Comparison of ENCODE assay signal across 9 mouse cellular contexts in genomic region chr10:109684109-109685056, GRCm38 (mm10).
A peak's percentile ranks its signal among the peaks of the same experiment; 100 is the strongest.
DNase-seq lines count a peak whose midpoint lies in the region; ATAC-seq and TF ChIP-seq lines count a peak whose summit lies in the region.
"Had no signal": no experiment of that assay in that cellular context is flagged by ENCODE, and none has a peak within 500 bp of the region (broad histone marks: within the 10 kb centered on the region; RNA-seq: fewer than 3 reads in every experiment).

No protein-coding gene starts in this region.

- peak overlapping the region; percentile 40; the same call in 1 of the 2 replicates for H3K9ac ChIP-seq in forebrain, embryonic 11.5 days (ENCODE audit: low read length)
- H3K9ac ChIP-seq in heart, embryonic 15.5 days = no peak overlapping the region
- H3K9ac ChIP-seq in midbrain, embryonic 11.5 days (ENCODE audit: low read length) = peak overlapping the region; percentile 43
- H3K9ac ChIP-seq: liver, embryonic 15.5 days had no signal

- peaks cover 16% of the 10 kb centered on the region for H3K4me1 ChIP-seq in E14TG2a.4 (replicated peaks; ENCODE audit: low read depth, low read length)
- peaks cover 10% of the 10 kb centered on the region; the same call in 1 of the 2 replicates for H3K4me1 ChIP-seq in forebrain, embryonic 11.5 days (replicated peaks; ENCODE audit: control insufficient read depth, insufficient read depth, low read length)
- H3K4me1 ChIP-seq in heart, embryonic 15.5 days (replicated peaks) = no peaks in the 10 kb centered on the region
- H3K4me1 ChIP-seq in midbrain, embryonic 11.5 days (ENCODE audit: control insufficient read depth, insufficient read depth, low read length) = peaks cover 9% of the 10 kb centered on the region; the same call in 1 of the 2 replicates
- H3K4me1 ChIP-seq: liver, embryonic 15.5 days had no signal

- peaks cover 3% of the 10 kb centered on the region; the same call in 1 of the 2 replicates for H3K27me3 ChIP-seq in E14TG2a.4 (ENCODE audit: insufficient read depth, low read length)
- no peaks in the 10 kb centered on the region for H3K27me3 ChIP-seq in forebrain, embryonic 11.5 days (ENCODE audit: control insufficient read depth, insufficient read depth, low read length)
- no peaks in the 10 kb centered on the region for H3K27me3 ChIP-seq in heart, embryonic 15.5 days
- no peaks in the 10 kb centered on the region for H3K27me3 ChIP-seq in midbrain, embryonic 11.5 days (ENCODE audit: control insufficient read depth, insufficient read depth, low read length)
- H3K27me3 ChIP-seq: liver, embryonic 15.5 days had no signal

- no peak for TF ChIP-seq POLR2A in brain, embryonic 14.5 days (IDR thresholded peaks at IDR 0.05; ENCODE audit: borderline replicate concordance, extremely low read depth, insufficient read depth, insufficient read length, poor library complexity, severe bottlenecking)

- 30% methylated on average over 27 of the region's 27 CpGs for WGBS in forebrain, embryonic 11.5 days
- 46% methylated on average over 27 of the region's 27 CpGs for WGBS in heart, embryonic 15.5 days
- WGBS in midbrain, embryonic 11.5 days = 24% methylated on average over 27 of the region's 27 CpGs

- H3K27ac ChIP-seq in forebrain, embryonic 11.5 days (ENCODE audit: low read depth, low read length) = peak overlapping the region; percentile 81
- no peak overlapping the region for H3K27ac ChIP-seq in heart, embryonic 15.5 days
- H3K27ac ChIP-seq in midbrain, embryonic 11.5 days (ENCODE audit: low read depth, low read length) = peak overlapping the region; percentile 86
- H3K27ac ChIP-seq: liver, embryonic 15.5 days had no signal

- DNase-seq in brain, embryonic 14.5 days (ENCODE audit: low read depth) = peak; percentile 97
- DNase-seq in forebrain, embryonic 11.5 days (ENCODE audit: low spot score) = peak; percentile 82
- peak; percentile 60 to 67 for DNase-seq in layer of hippocampus, adult 8-10 months (ENCODE audit: low spot score in 2 of 2)
- DNase-seq in midbrain, embryonic 11.5 days (ENCODE audit: low spot score, missing footprints) = peak; percentile 95
- DNase-seq in skeletal muscle tissue, adult 2 months (ENCODE audit: low read depth, low spot score) = peak; percentile 7
- DNase-seq in spleen, postnatal 14 days (ENCODE audit: low spot score in 2 of 2) = no peak

- H3K4me2 ChIP-seq in forebrain, embryonic 11.5 days (ENCODE audit: low read depth, low read length, severe bottlenecking) = peak overlapping the region; percentile 45
- peak overlapping the region; percentile 59 for H3K4me2 ChIP-seq in heart, embryonic 15.5 days
- H3K4me2 ChIP-seq in midbrain, embryonic 11.5 days = peak overlapping the region; percentile 28
- H3K4me2 ChIP-seq: liver, embryonic 15.5 days had no signal

- peak; percentile 20; the same call in 1 of the 2 replicates for TF ChIP-seq CTCF in E14TG2a.4 (conservative IDR thresholded peaks at IDR 0.05; ENCODE audit: low read length)
- TF ChIP-seq CTCF in brain, embryonic 14.5 days (IDR thresholded peaks at IDR 0.05; ENCODE audit: borderline replicate concordance, extremely low read depth, insufficient read depth, insufficient read length) = peak; percentile 75

- H3K9me3 ChIP-seq in E14TG2a.4 (ENCODE audit: low read length) = no peaks in the 10 kb centered on the region
- no peaks in the 10 kb centered on the region for H3K9me3 ChIP-seq in forebrain, embryonic 11.5 days (ENCODE audit: control insufficient read depth, low read length)
- H3K9me3 ChIP-seq in heart, embryonic 15.5 days (replicated peaks) = no peaks in the 10 kb centered on the region
- H3K9me3 ChIP-seq in midbrain, embryonic 11.5 days (ENCODE audit: control insufficient read depth, low read length) = no peaks in the 10 kb centered on the region
- H3K9me3 ChIP-seq: liver, embryonic 15.5 days had no signal

- H3K36me3 ChIP-seq in E14TG2a.4 (ENCODE audit: insufficient read depth, low read length) = no peaks in the 10 kb centered on the region
- H3K36me3 ChIP-seq in forebrain, embryonic 11.5 days (ENCODE audit: control insufficient read depth, insufficient read depth, low read length) = no peaks in the 10 kb centered on the region
- no peaks in the 10 kb centered on the region for H3K36me3 ChIP-seq in heart, embryonic 15.5 days
- no peaks in the 10 kb centered on the region for H3K36me3 ChIP-seq in midbrain, embryonic 11.5 days (ENCODE audit: control insufficient read depth, insufficient read depth, low read length)
- H3K36me3 ChIP-seq: liver, embryonic 15.5 days had no signal

- no peak overlapping the region for H3K4me3 ChIP-seq in E14TG2a.4 (replicated peaks; ENCODE audit: low read length)
- peak overlapping the region; percentile 1; the same call in 1 of the 2 replicates for H3K4me3 ChIP-seq in forebrain, embryonic 11.5 days (ENCODE audit: low read depth, low read length)
- H3K4me3 ChIP-seq in heart, embryonic 15.5 days = peak overlapping the region; percentile 27
- peak overlapping the region; percentile 4 for H3K4me3 ChIP-seq in midbrain, embryonic 11.5 days (ENCODE audit: low read depth, low read length)
- H3K4me3 ChIP-seq: liver, embryonic 15.5 days had no signal

- ATAC-seq in forebrain, embryonic 11.5 days (replicated peaks; ENCODE audit: low FRiP score) = peak; percentile 95
- peak; percentile 47; the same call in 1 of the 2 replicates for ATAC-seq in heart, embryonic 15.5 days (replicated peaks; ENCODE audit: insufficient number of reproducible peaks, insufficient read depth, low FRiP score, low read depth)
- peak; percentile 97 for ATAC-seq in midbrain, embryonic 11.5 days (ENCODE audit: low FRiP score)

Comparison
In these comparisons a context has a peak if more than half of its experiments do, and no peak if none do; other contexts are left out.
1. DNase-seq: peak in brain, embryonic 14.5 days (single experiment), forebrain, embryonic 11.5 days (single experiment), layer of hippocampus, adult 8-10 months (2 of 2), midbrain, embryonic 11.5 days (single experiment) and skeletal muscle tissue, adult 2 months (single experiment); none in spleen, postnatal 14 days (0 of 2).
2. ATAC-seq: peak in every context shown above with its lines; median percentile 97 in midbrain, embryonic 11.5 days; 95 in forebrain, embryonic 11.5 days; 47 in heart, embryonic 15.5 days.
3. Peak in every context shown above with its lines, with median percentiles within 50 percentile points of each other: H3K4me2 ChIP-seq.